Mouse (Mus musculus): ENCODE measurements around the gene Tln1. TPM values are rescaled to one million over a fixed set of nuclear protein-coding genes. Genes with fewer than 3 reads are reported as not detected.

The Tln1 gene
- total and polyA plus RNA-seq, 2 experiments from 2014 or later: 51.0 to 70.3 TPM

DNA sequence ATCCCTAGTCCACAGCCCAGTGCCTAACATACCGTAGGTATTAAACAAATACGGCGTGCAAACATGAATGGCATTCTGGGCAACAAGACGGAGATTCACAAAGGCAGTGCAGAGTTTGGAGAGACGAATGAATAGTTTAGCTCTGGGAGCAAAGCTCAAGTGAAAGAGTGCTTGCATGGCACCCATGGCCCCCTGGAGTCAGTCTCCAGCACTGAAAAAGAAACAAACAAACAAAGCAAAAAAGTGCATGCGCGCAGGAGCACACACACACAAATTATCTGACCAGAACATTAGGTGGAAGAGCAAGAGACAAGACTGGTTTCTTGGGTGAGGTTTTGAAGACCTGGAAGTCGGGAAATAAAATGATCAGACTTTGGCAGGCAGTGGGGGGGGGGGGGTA, 56.4 kb downstream of the Tln1 start:
- no peak for TF ChIP-seq CTCF (IDR thresholded peaks at IDR 0.05; ENCODE audit: low read depth)
- H3K27ac ChIP-seq: no peak overlapping the region
- H3K4me1 ChIP-seq (ENCODE audit: insufficient read depth, low read length): peaks cover 7% of the 10 kb centered on the region; the same call in 1 of the 2 replicates
- H3K9me3 ChIP-seq (ENCODE audit: low read length): no peaks in the 10 kb centered on the region
- no peak overlapping the region for H3K4me2 ChIP-seq (ENCODE audit: low read depth, low read length)
- ATAC-seq: no peak
- DNase-seq (ENCODE audit: low spot score): no peak
- H3K4me3 ChIP-seq (ENCODE audit: low read length): no peak overlapping the region
- H3K27me3 ChIP-seq (ENCODE audit: insufficient read depth, low read length): 0 out of 2 replicates have a peak, but pooled peaks cover 4% of the 10 kb centered on the region
- no peak overlapping the region for H3K9ac ChIP-seq (replicated peaks; ENCODE audit: low read length)
- H3K36me3 ChIP-seq (ENCODE audit: insufficient read depth, low read length): no peaks in the 10 kb centered on the region
- 55% methylated on average over 8 of the region's 8 CpGs for WGBS

DNA sequence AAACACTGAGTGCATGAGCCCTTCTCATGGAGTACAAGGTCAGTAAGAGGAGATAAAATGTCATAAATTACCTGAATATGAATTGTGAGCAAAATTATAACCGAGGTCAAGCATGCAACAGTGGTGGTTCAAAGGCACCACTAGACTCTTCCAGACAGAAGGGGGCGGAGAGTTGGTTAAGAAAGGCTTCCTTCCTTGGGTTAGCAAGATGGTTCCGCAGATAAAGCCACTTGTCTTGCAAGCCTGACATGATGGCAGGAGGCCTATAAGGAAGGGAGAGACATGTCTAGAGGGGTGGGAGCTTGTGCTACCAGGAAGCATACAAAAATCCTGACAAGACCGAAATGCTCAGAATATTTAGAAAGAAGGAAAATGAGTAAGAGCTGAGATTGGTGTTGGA, 58.2 kb downstream of the Tln1 start:
- ATAC-seq (no peak), DNase-seq (ENCODE audit: low spot score) (no peak)
- Histone ChIP-seq H3K9me3 (ENCODE audit: low read length) (no peaks in the 10 kb centered on the region), H3K27ac (no peak overlapping the region), H3K27me3 (ENCODE audit: insufficient read depth, low read length) (0 out of 2 replicates have a peak, but pooled peaks cover under 1% of the 10 kb centered on the region), H3K4me3 (ENCODE audit: low read length) (no peak overlapping the region), H3K9ac (replicated peaks; ENCODE audit: low read length) (no peak overlapping the region), H3K36me3 (ENCODE audit: insufficient read depth, low read length) (no peaks in the 10 kb centered on the region), H3K4me1 (ENCODE audit: insufficient read depth, low read length) (peaks cover 7% of the 10 kb centered on the region; the same call in 1 of the 2 replicates), H3K4me2 (ENCODE audit: low read depth, low read length) (no peak overlapping the region)
- TF ChIP-seq CTCF (IDR thresholded peaks at IDR 0.05; ENCODE audit: low read depth): no peak
- 89% methylated on average over 4 of the region's 4 CpGs for WGBS

DNA sequence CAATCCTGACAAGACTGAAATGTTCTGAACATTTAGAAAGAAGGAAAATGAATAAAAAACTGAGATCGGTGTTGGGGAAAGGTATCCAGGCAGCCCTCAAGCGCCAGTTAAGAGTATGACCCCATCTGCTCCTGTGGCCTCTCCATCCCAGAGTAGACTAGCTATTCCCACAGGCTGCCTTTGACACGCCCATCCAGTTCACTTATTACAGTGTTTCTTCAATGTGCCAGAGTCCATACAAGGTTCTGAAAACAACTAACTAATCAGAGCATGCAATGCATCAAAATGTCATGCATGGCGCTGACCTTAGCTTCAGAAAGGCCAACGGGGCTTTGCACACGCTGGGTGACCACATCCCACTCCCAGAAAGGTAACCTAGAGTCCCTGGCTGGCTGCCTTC, 59.0 kb downstream of the Tln1 start:
- Histone ChIP-seq H3K27me3 (ENCODE audit: insufficient read depth, low read length) (no peaks in the 10 kb centered on the region), H3K9ac (replicated peaks; ENCODE audit: low read length) (no peak overlapping the region), H3K4me1 (ENCODE audit: insufficient read depth, low read length) (peaks cover under 1% of the 10 kb centered on the region; the same call in 1 of the 2 replicates), H3K36me3 (ENCODE audit: insufficient read depth, low read length) (no peaks in the 10 kb centered on the region), H3K4me2 (ENCODE audit: low read depth, low read length) (no peak overlapping the region), H3K27ac (no peak overlapping the region), H3K9me3 (ENCODE audit: low read length) (no peaks in the 10 kb centered on the region), H3K4me3 (ENCODE audit: low read length) (no peak overlapping the region)
- no peak for ATAC-seq
- 78% methylated on average over 6 of the region's 6 CpGs for WGBS
- TF ChIP-seq CTCF (IDR thresholded peaks at IDR 0.05; ENCODE audit: low read depth): no peak
- DNase-seq (ENCODE audit: low spot score): no peak

DNA sequence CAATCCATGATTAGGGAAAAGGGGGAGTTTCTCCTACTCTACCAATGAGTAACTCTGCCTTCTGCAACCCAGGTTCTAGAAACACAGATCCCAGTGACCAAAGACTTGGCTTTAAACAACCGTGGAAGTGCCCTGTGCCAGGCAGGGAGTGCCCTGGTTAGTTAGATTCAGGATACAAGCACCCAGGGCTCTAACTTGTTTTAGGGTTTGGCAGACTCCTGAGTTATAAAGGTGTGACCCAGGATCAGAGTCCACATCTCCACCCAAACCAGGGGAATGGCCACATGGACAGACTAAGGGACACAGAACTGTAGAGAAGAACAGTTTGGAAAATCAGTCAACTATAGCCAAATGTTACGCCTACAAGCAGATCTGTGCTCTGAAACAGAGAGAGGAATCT, 59.5 kb downstream of the Tln1 start:
- H3K4me3 ChIP-seq (ENCODE audit: low read length): no peak overlapping the region
- no peak overlapping the region for H3K4me2 ChIP-seq (ENCODE audit: low read depth, low read length)
- H3K27me3 ChIP-seq (ENCODE audit: insufficient read depth, low read length): no peaks in the 10 kb centered on the region
- no peak overlapping the region for H3K27ac ChIP-seq
- no peak overlapping the region for H3K9ac ChIP-seq (replicated peaks; ENCODE audit: low read length)
- no peak for TF ChIP-seq CTCF (IDR thresholded peaks at IDR 0.05; ENCODE audit: low read depth)
- H3K36me3 ChIP-seq (ENCODE audit: insufficient read depth, low read length): no peaks in the 10 kb centered on the region
- no peaks in the 10 kb centered on the region for H3K9me3 ChIP-seq (ENCODE audit: low read length)
- no peak for ATAC-seq
- no peaks in the 10 kb centered on the region for H3K4me1 ChIP-seq (ENCODE audit: insufficient read depth, low read length)
- DNase-seq (ENCODE audit: low spot score): no peak
- WGBS: 83% methylated on average over 2 of the region's 2 CpGs

DNA sequence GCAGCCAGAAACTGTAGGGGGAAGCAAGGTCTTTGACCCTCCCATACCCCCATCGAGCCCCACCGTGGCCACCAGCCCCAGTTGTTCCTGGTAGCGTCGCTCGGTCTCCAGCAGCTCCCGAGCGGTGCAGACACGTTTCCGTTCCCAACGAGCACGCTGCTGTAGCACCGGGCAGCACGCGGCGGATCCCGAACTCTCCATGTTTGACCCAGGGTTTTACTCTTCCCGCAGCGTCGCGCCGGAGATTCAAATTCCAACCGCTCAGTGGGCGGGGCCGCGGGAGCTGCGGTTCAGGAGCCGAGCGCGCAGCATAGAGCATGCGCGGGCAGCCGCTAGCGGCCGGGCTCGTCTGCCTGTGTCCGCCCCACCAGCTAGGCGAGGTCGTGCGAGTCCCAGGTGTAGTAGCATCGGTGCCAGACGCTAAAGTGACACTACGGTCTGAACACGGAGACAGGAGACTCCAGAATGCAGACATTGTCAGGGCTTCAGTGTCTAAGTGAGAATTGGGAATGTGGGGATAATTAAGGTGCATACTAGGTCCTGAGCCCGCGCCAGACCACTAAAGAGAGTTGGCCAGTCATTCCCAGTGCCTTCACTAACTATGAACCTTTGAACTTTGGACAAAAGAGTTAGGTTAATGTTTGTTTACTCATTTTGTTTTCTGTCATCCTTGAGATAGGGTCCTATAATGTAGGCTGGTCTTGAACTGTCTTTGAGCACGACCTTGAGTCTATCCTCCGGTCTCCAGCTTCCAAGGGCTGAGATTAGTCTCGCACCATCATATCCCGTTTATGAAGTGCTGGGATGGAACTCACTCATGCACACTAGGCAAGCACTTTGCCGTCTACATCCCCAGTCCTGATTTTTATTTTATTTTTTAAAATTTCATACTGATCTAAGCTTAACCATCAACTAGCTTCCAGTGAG, 62.8 kb downstream of the Tln1 start, which contains the start of gene Arhgef39:
Gene Arhgef39, minus strand, starts transcription at position 289 of the 927 bp plus-strand sequence.
- DNase-seq (ENCODE audit: low spot score) (peak; percentile 92), ATAC-seq (peak; percentile 86)
- H3K9ac ChIP-seq (replicated peaks; ENCODE audit: low read length): peak within 1 kb of the TSS; percentile 43
- no peaks in the 10 kb centered on the region for H3K27me3 ChIP-seq (ENCODE audit: insufficient read depth, low read length)
- no peaks in the 10 kb centered on the region; the same call in 1 of the 2 replicates for H3K36me3 ChIP-seq (ENCODE audit: insufficient read depth, low read length)
- H3K9me3 ChIP-seq (ENCODE audit: low read length): no peaks in the 10 kb centered on the region
- no peak within 1 kb of the TSS for H3K27ac ChIP-seq
- TF ChIP-seq CTCF (IDR thresholded peaks at IDR 0.05; ENCODE audit: low read depth): no peak
- peak within 1 kb of the TSS; percentile 82 for H3K4me2 ChIP-seq (ENCODE audit: low read depth, low read length)
- 7% methylated on average over 50 of the region's 50 CpGs for WGBS
- peak within 1 kb of the TSS; percentile 61 for H3K4me3 ChIP-seq (ENCODE audit: low read length)
- no peaks in the 10 kb centered on the region; the same call in 1 of the 2 replicates for H3K4me1 ChIP-seq (ENCODE audit: insufficient read depth, low read length)

DNA sequence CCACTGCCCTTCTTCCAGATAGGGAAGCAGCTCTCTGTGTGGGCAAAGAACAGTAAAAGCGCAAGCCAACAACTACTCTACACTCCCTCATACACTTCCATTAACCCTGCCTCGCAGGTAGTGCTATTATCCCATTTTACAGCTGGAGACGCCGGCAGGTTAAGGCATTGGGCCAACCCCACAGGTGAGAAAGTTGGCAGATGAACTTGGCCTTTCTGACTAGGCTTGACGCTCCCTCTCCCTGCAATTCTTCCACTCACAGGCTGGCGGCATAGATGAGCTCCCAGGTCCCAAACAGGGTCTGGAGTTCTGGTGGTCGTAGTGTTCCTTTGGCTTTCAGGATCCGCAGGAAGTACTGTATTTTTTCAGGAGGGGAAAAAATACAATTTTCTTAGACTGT, 63.5 kb downstream of the Tln1 start:
- DNase-seq (ENCODE audit: low spot score): peak; percentile 47
- ATAC-seq: no peak
- 15% methylated on average over 8 of the region's 8 CpGs for WGBS
- TF ChIP-seq CTCF (IDR thresholded peaks at IDR 0.05; ENCODE audit: low read depth): peak; percentile 65
- Histone ChIP-seq H3K4me1 (ENCODE audit: insufficient read depth, low read length) (peaks cover 4% of the 10 kb centered on the region), H3K9ac (replicated peaks; ENCODE audit: low read length) (peak overlapping the region; percentile 43; the same call in 1 of the 2 replicates), H3K27me3 (ENCODE audit: insufficient read depth, low read length) (no peaks in the 10 kb centered on the region), H3K4me2 (ENCODE audit: low read depth, low read length) (peak overlapping the region; percentile 82), H3K9me3 (ENCODE audit: low read length) (no peaks in the 10 kb centered on the region), H3K27ac (no peak overlapping the region), H3K4me3 (ENCODE audit: low read length) (peak overlapping the region; percentile 61), H3K36me3 (ENCODE audit: insufficient read depth, low read length) (no peaks in the 10 kb centered on the region; the same call in 1 of the 2 replicates)

Measured in hindbrain, postnatal 0 days (tissue).